Mouse (Mus musculus) forebrain, postnatal 0 days (tissue): Measurements from ENCODE around the gene Tesc. TPM values are rescaled to one million over a fixed set of nuclear protein-coding genes. Genes with fewer than 3 reads are reported as not detected.

Source experiments
- ATAC-seq: fragments of 200-750 bp; cut with Nextera tagmentation; 2 replicates; pipeline ENCODE4 v1.8.0; 2017; ENCODE audit warnings: mild to moderate bottlenecking, moderate library complexity
- DNase-seq: peaks from one replicate; pipeline ENCODE4 v3.0.0-alpha.2; 2015
- H3K27ac ChIP-seq: fragments of 300-500 bp; sonication (generic); 2 replicates; pipeline ENCODE4 v1.5.1; 2014; ENCODE audit warnings: low read depth, mild to moderate bottlenecking, antibody characterized with exemption, low read length, moderate library complexity, mixed read lengths
- H3K27me3 ChIP-seq: fragments of 300-500 bp; sonication (generic); 2 replicates; pipeline ENCODE4 v1.6.1; 2014; ENCODE audit warnings: mild to moderate bottlenecking, low read length, mixed read lengths; ENCODE audit not compliant: insufficient read depth
- H3K36me3 ChIP-seq: fragments of 300-500 bp; sonication (generic); 2 replicates; pipeline ENCODE4 v1.6.1; 2014; ENCODE audit warnings: mild to moderate bottlenecking, moderate library complexity; ENCODE audit not compliant: insufficient read depth
- H3K4me1 ChIP-seq: fragments of 300-500 bp; sonication (generic); 2 replicates; pipeline ENCODE4 v1.6.1; 2014; ENCODE audit warnings: antibody characterized with exemption; ENCODE audit not compliant: insufficient read depth
- H3K4me2 ChIP-seq: fragments of 300-500 bp; sonication (generic); 2 replicates; pipeline ENCODE4 v1.6.1; 2014; ENCODE audit warnings: low read depth, mild to moderate bottlenecking, moderate library complexity
- H3K4me3 ChIP-seq: fragments of 300-500 bp; sonication (generic); 2 replicates; pipeline ENCODE4 v1.5.1; 2014; ENCODE audit warnings: low read depth, low read length, mixed read lengths
- H3K9ac ChIP-seq: fragments of 300-500 bp; sonication (generic); 2 replicates; pipeline ENCODE4 v1.6.1; 2014; ENCODE audit warnings: mild to moderate bottlenecking
- H3K9me3 ChIP-seq: fragments of 300-500 bp; sonication (generic); 2 replicates; pipeline ENCODE4 v1.6.1; 2016; ENCODE audit warnings: low read length
- CTCF ChIP-seq: sonication (generic); IDR thresholded peaks from 2 replicates; pipeline ENCODE4 v1.5.1; 2016; ENCODE audit warnings: antibody characterized with exemption, control low read depth, low read depth
- WGBS: fragments of 180-500 bp; shearing (Covaris S2); extraction: QIAGEN DNeasy Blood & Tissue Kit; methylation state at CpG from one replicate; pipeline ENCODE4 v1.1.7; 2014; 5-methylcytosine and 5-hydroxymethylcytosine counted together
- polyA plus RNA-seq: library from polyadenylated mRNA; unstranded; fragments of >200 nt; fragmentation: Nextera tagmentation; extraction: Ambion mirVana; gene quantifications from 2 replicates; pipeline ENCODE4 v1.2.1, GENCODE M21; 2015
- total RNA-seq: library from RNA; depleted of rRNA; stranded (reverse); fragments of >200 nt; gene quantifications from 2 replicates; pipeline ENCODE4 v1.2.3, GENCODE M21; 2014

Tesc gene
- total and polyA plus RNA-seq, 2 experiments from 2014 or later = 13.0 to 19.9 TPM

- H3K4me2 ChIP-seq = no peak overlapping the region
- DNase-seq = no peak
- no peak overlapping the region for H3K4me3 ChIP-seq
- no peak overlapping the region for H3K9ac ChIP-seq
- H3K27me3 ChIP-seq = no peaks in the 10 kb centered on the region
- H3K9me3 ChIP-seq = no peaks in the 10 kb centered on the region
- no peaks in the 10 kb centered on the region for H3K4me1 ChIP-seq
- 78% methylated on average over 9 of the region's 9 CpGs for WGBS
- ATAC-seq = no peak
- no peak overlapping the region for H3K27ac ChIP-seq
- H3K36me3 ChIP-seq = peaks cover 86% of the 10 kb centered on the region
- no peak for TF ChIP-seq CTCF
Measured at GRCm38 (mm10) chr5:117988367-117988766, 39.2 kb upstream of the Tesc start.

DNA sequence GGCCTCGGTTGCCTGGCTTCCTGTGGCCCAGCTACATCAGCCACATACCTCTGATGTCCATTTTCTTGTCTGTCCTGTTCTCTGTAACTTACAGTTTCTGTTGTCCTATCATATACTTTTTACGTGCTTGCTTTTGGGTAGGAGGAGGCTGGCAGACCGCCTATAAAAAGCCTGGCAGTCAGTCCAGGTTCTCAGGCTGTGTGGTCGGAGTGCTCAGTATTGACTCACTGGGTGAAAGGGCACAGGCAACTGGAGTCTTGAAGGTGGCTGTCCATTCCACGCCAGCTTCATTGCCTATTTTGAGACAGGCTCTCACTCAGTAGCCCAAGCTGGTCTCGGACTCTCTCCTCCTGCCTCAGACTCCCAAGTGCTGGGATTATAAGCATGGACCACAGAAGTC lies 37.8 kb upstream of the Tesc start:
- no peak for TF ChIP-seq CTCF
- no peak overlapping the region for H3K4me2 ChIP-seq
- no peaks in the 10 kb centered on the region for H3K4me1 ChIP-seq
- no peaks in the 10 kb centered on the region for H3K9me3 ChIP-seq
- no peak overlapping the region for H3K27ac ChIP-seq
- peaks cover 89% of the 10 kb centered on the region for H3K36me3 ChIP-seq
- no peak overlapping the region for H3K4me3 ChIP-seq
- H3K27me3 ChIP-seq = no peaks in the 10 kb centered on the region
- DNase-seq = no peak
- WGBS = 81% methylated on average over 6 of the region's 6 CpGs
- ATAC-seq = no peak
- no peak overlapping the region for H3K9ac ChIP-seq

DNA sequence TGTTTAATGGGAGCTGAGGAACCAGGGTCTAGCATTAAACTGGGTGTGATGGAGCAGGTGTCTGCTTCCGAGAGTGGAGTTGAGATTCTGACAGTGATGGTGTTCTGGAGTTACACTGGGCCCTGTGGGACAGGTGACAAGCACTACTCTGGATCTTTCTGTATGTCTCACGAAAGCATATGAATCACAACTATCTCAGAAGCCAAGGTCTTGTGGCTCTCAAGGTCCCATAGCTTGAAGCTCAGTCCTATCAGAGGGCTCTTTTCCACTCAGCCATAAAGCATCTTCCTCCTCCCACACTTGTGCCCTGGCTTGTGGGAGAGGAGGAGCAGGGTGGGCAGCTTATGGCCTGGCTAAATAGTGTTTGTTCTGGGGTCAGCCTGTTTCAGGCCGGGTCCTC lies 36.6 kb upstream of the Tesc start:
- DNase-seq = no peak
- Histone ChIP-seq H3K36me3 (peaks cover 95% of the 10 kb centered on the region), H3K27me3 (no peaks in the 10 kb centered on the region), H3K9me3 (no peaks in the 10 kb centered on the region), H3K4me1 (no peaks in the 10 kb centered on the region), H3K27ac (no peak overlapping the region), H3K9ac (no peak overlapping the region), H3K4me3 (no peak overlapping the region), H3K4me2 (no peak overlapping the region)
- no peak for ATAC-seq
- WGBS = 91% methylated on average over 3 of the region's 3 CpGs
- TF ChIP-seq CTCF = no peak

GRCm38 (mm10) chr5:117993550-117993949 lies 34.0 kb upstream of the Tesc start:
- H3K4me3 ChIP-seq = no peak overlapping the region
- H3K27ac ChIP-seq = no peak overlapping the region
- H3K9me3 ChIP-seq = no peaks in the 10 kb centered on the region
- DNase-seq (no peak), ATAC-seq (no peak; the same call in 1 of the 2 replicates)
- H3K4me2 ChIP-seq = no peak overlapping the region
- H3K36me3 ChIP-seq = peaks cover 93% of the 10 kb centered on the region
- 79% methylated on average over 6 of the region's 6 CpGs for WGBS
- TF ChIP-seq CTCF = no peak
- H3K27me3 ChIP-seq = no peaks in the 10 kb centered on the region
- no peak overlapping the region for H3K9ac ChIP-seq
- H3K4me1 ChIP-seq = no peaks in the 10 kb centered on the region

DNA sequence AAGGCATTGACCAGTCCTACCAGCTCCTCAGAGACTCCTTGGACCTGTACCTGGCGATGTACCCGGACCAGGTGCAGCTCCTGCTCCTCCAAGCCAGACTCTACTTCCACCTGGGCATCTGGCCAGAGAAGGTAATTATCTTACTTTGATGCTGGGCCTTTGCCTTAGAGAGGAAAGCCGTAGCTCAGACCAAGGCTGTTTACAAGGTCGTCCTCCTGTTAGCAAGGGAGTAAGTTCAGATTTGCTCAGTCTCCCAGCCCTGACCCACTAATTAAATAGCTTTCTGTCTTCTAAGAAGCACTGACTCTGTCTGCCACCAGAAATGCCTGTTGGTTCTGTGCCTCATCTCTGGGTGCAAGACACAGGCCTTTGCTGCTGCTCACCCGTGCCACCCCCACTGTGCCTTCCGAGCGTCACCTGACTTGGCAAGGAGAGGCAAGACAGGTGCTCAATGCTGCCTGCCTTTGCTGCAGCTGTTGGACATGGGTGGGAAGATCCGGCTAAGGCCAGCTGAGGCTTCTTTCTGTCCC lies 32.1 kb upstream of the Tesc start:
- WGBS = 85% methylated on average over 8 of the region's 8 CpGs
- H3K4me1 ChIP-seq = no peaks in the 10 kb centered on the region
- no peak overlapping the region for H3K9ac ChIP-seq
- H3K4me2 ChIP-seq = no peak overlapping the region
- no peaks in the 10 kb centered on the region for H3K9me3 ChIP-seq
- H3K4me3 ChIP-seq = no peak overlapping the region
- TF ChIP-seq CTCF = no peak
- H3K27ac ChIP-seq = no peak overlapping the region
- no peak for DNase-seq
- H3K27me3 ChIP-seq = no peaks in the 10 kb centered on the region
- ATAC-seq = no peak
- peaks cover 91% of the 10 kb centered on the region for H3K36me3 ChIP-seq

DNA sequence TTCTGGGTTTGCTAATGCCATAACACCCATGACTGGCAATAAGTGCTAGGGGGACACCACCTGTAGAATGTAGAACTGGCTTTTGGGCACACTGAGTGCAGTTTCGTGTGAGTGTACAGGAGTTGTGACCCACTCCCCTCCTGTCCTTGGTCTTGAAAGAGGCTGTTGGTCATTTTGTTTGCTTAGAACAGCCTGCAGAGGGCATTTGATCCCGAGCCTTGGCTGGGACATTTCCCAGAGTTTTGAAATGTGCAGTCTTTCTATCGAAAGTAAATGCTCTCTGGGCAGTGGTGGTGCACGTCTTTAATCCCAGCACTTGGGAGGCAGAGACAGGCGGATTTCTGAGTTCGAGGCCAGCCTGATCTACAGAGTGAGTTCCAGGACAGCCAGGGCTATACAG lies 31.6 kb upstream of the Tesc start:
- Histone ChIP-seq H3K9me3 (no peaks in the 10 kb centered on the region), H3K36me3 (peaks cover 91% of the 10 kb centered on the region), H3K9ac (no peak overlapping the region), H3K27ac (no peak overlapping the region), H3K4me1 (no peaks in the 10 kb centered on the region), H3K4me2 (no peak overlapping the region), H3K4me3 (no peak overlapping the region), H3K27me3 (no peaks in the 10 kb centered on the region)
- ATAC-seq (no peak), DNase-seq (no peak)
- WGBS = 92% methylated on average over 6 of the region's 6 CpGs
- no peak for TF ChIP-seq CTCF

- ATAC-seq = no peak
Measured at GRCm38 (mm10) chr5:117996581-117996980, 31.0 kb upstream of the Tesc start.

More at GRCm38 (mm10) chr5:117996581-117996980, 31.0 kb upstream of the Tesc start:
- WGBS = 88% methylated on average over 6 of the region's 6 CpGs
- no peak overlapping the region for H3K9ac ChIP-seq
- DNase-seq = no peak
- no peak overlapping the region for H3K4me2 ChIP-seq
- peaks cover 91% of the 10 kb centered on the region for H3K36me3 ChIP-seq
- H3K4me3 ChIP-seq = no peak overlapping the region
- no peaks in the 10 kb centered on the region for H3K4me1 ChIP-seq
- no peak for TF ChIP-seq CTCF
- H3K27ac ChIP-seq = no peak overlapping the region
- H3K9me3 ChIP-seq = no peaks in the 10 kb centered on the region
- H3K27me3 ChIP-seq = no peaks in the 10 kb centered on the region
